Mouse (Mus musculus) ES-Bruce4 (cell line): ENCODE measurements around the gene Dstyk.

ENCODE experiments used
- CTCF ChIP-seq: IDR thresholded peaks from one replicate; pipeline ENCODE4 v1.8.1; 2011; ENCODE audit warnings: low read depth, low read length
- EP300 ChIP-seq: IDR thresholded peaks from 2 replicates; pipeline ENCODE4 v1.6.1; 2011; ENCODE audit warnings: low read depth, low read length; ENCODE audit not compliant: insufficient read depth

DNA sequence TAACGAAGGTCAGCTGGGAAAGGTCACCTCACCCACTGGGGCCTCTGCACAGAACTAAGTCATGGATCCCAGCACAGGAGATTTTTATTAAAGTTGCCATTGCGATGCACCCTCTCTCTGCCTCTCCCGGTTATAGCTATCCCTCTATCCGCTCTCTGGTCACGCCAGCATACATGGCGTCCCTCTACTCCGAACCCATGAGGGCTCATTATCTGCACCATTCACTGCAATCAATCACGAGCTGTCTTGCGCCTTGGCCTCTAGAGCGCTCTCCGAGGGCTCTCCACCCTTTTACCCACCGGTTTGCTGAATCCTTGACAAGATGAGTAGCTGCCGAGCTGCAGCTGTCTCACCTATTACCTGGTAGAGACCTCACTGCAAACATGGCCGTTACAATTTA lies 32.1 kb upstream of the Dstyk start:
- TF ChIP-seq CTCF, result no peak
- no peak for TF ChIP-seq EP300
